Mouse (Mus musculus) thymus, postnatal 25 days (tissue): ENCODE measurements around the gene 2210011C24Rik.

ENCODE experiments used
- DNase-seq: peaks from one replicate; pipeline ENCODE4 v3.0.0; 2022

The 2210011C24Rik gene

GRCm38 (mm10) chr8:84011705-84012498 lies at the start of gene 2210011C24Rik:
TSS of gene 2210011C24Rik (minus strand) at chr8:84012171.
- no peak for DNase-seq

GRCm38 (mm10) chr8:84060245-84060644 lies 48.3 kb upstream of the 2210011C24Rik start:
- DNase-seq, result no peak

GRCm38 (mm10) chr8:84059226-84059625 lies 47.3 kb upstream of the 2210011C24Rik start:
- DNase-seq, result no peak

GRCm38 (mm10) chr8:84057827-84058226 lies 45.9 kb upstream of the 2210011C24Rik start:
- no peak for DNase-seq

- no peak for DNase-seq
Observed at GRCm38 (mm10) chr8:84053229-84053628, 41.3 kb upstream of the 2210011C24Rik start.

GRCm38 (mm10) chr8:84052746-84053145 lies 40.8 kb upstream of the 2210011C24Rik start:
- no peak for DNase-seq

GRCm38 (mm10) chr8:84048171-84048570 lies 36.2 kb upstream of the 2210011C24Rik start:
- no peak for DNase-seq

- no peak for DNase-seq
Observed at GRCm38 (mm10) chr8:84046505-84046904, 34.5 kb upstream of the 2210011C24Rik start.

- DNase-seq, result no peak
Observed at GRCm38 (mm10) chr8:84044900-84045299, 32.9 kb upstream of the 2210011C24Rik start, which contains the start of gene Rln3. TSS of gene Rln3 (minus strand) at chr8:84045000.

- DNase-seq, result no peak
Observed at GRCm38 (mm10) chr8:84044103-84044502, 32.1 kb upstream of the 2210011C24Rik start.

GRCm38 (mm10) chr8:84042948-84043342 lies 31.0 kb upstream of the 2210011C24Rik start:
- no peak for DNase-seq

- peak; percentile 83 for DNase-seq
Observed at GRCm38 (mm10) chr8:84042066-84042947, 30.3 kb upstream of the 2210011C24Rik start, which contains the start of gene Il27ra. TSS of gene Il27ra (minus strand) at chr8:84042589.

- DNase-seq, result peak; percentile 83
Observed at GRCm38 (mm10) chr8:84039050-84039449, 27.1 kb upstream of the 2210011C24Rik start.

GRCm38 (mm10) chr8:84038015-84038414 lies 26.0 kb upstream of the 2210011C24Rik start:
- DNase-seq, result no peak

GRCm38 (mm10) chr8:84032777-84033176 lies 20.8 kb upstream of the 2210011C24Rik start:
- no peak for DNase-seq

- DNase-seq, result no peak
Observed at GRCm38 (mm10) chr8:84029272-84029671, 17.3 kb upstream of the 2210011C24Rik start.

- DNase-seq, result no peak
Observed at GRCm38 (mm10) chr8:84027449-84027848, 15.5 kb upstream of the 2210011C24Rik start.

GRCm38 (mm10) chr8:84025863-84026262 lies 13.9 kb upstream of the 2210011C24Rik start:
- DNase-seq, result peak; percentile 80

- peak; percentile 75 for DNase-seq
Observed at GRCm38 (mm10) chr8:84024171-84024570, 12.2 kb upstream of the 2210011C24Rik start.

- no peak for DNase-seq
Observed at GRCm38 (mm10) chr8:84023631-84024030, 11.7 kb upstream of the 2210011C24Rik start.

GRCm38 (mm10) chr8:84023085-84023484 lies 11.1 kb upstream of the 2210011C24Rik start:
- DNase-seq, result no peak

- no peak for DNase-seq
Observed at GRCm38 (mm10) chr8:84021569-84021968, 9.6 kb upstream of the 2210011C24Rik start.

GRCm38 (mm10) chr8:84021096-84021495 lies 9.1 kb upstream of the 2210011C24Rik start, which contains the start of gene Palm3:
TSS of gene Palm3 (plus strand) at chr8:84021471.
- DNase-seq, result no peak
